Mouse (Mus musculus): ENCODE data around the gene Doc2b.

DNA sequence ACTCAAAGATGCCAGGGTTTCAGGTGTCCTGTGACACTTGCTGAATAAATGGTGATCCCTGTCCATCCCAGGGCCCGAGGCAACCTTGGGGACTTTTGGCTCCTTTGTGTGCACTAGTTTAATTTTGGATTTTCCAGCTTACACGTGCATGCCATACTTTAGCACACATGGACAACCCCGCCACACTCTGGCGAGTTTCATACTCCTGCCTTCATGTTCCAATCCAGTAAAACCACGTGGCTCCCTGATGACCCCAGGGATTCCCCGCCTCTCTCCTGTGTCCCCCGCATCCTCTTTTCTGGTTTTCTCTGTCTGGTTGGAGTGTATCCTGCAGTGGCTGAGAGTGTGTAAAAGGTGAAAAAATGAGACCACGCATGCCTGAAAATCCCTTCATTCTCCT is 31.6 kb upstream of the Doc2b start:
- TF ChIP-seq CTCF (IDR thresholded peaks at IDR 0.05; ENCODE audit: borderline replicate concordance, control insufficient read depth, extremely low read depth, insufficient read depth, low read length, poor library complexity) (no peak), POLR2A (IDR thresholded peaks at IDR 0.05; ENCODE audit: control insufficient read depth, extremely low read depth, insufficient read depth, low read length, poor library complexity) (no peak)

All from thymus, adult 2 months (tissue).